Mouse (Mus musculus): Measurements from ENCODE around the gene Gm42742. TPM values are rescaled to one million over a fixed set of nuclear protein-coding genes. Genes with fewer than 3 reads are reported as not detected.

The Gm42742 gene
- polyA plus RNA-seq, 1 experiment from 2014 or later, result 66.2 TPM

DNA sequence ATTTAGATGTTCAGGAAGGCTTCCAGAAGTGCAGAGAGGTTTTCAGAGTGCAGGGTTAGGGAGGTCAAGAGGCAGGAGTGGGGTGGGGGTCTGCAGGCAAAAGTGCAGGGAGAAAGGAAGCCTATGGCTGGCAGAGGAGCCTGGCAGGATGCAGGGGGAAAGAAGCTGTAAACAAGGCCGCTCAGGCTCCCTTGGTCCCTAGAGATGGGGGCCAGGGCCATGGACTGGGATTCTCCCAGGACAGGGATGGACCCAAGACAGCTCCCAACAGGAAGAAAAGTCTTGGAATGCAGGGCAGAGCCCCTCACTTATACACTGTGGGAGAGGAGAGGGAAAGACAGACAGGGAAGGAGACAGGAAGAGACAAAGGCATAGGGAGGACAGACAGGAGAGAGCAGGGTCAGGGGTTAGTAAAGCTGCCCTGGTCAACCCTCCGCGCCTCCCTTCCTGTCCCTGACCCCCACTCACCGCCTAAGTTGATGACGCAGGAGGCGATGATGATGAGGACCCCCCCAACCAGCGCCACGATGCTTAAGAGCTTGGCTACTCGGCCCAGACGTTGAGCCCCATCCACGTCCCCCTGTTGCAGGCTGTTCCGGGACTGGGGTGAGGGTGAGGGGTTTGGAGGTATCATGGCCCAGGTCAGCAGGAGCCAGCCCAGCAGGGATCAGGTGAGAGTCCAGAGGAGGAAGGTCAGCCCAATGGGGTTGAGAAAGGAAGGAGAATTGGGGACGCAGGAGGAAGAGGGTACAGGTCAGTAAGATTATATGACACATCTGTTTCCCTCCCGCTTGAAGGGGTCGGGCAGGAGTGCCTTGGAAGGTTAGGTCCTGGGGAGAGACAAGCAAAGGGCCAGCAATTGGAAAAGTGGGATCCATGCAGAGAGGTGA, 2.2 kb downstream of the Gm42742 start:
- H3K9me3 ChIP-seq, result no peaks in the 10 kb centered on the region
- no peak overlapping the region for H3K4me3 ChIP-seq
- H3K4me1 ChIP-seq, result peaks cover 81% of the 10 kb centered on the region
- peak overlapping the region; percentile 22; the same call in 1 of the 2 replicates for H3K4me2 ChIP-seq (replicated peaks)
- H3K9ac ChIP-seq, result peak overlapping the region; percentile 36; the same call in 1 of the 2 replicates
- WGBS, result 88% methylated on average over 15 of the region's 15 CpGs
- H3K27ac ChIP-seq, result no peak overlapping the region
- H3K36me3 ChIP-seq, result peaks cover 36% of the 10 kb centered on the region
- H3K27me3 ChIP-seq (replicated peaks), result no peaks in the 10 kb centered on the region
- ATAC-seq (ENCODE audit: low FRiP score, low read depth), result no peak

DNA sequence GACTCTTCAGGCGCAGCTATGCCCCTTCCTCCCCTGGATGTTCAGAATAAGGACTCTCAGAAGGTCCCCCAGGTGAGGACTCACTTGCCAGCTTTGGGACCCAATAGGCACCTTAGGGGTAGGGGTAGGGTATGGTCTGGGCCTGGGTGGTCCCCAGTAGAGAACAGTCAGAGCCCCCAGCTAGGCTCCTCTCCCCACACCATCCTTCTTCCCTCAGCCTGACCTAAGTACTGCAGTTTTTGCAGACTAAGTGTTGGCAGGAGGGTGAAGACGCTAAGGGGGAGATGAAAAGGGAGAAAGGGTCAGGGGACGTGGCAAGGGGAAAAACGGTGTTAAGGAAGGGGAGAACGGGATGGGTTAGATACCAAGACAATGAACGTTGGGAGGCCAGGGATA, 2.9 kb downstream of the Gm42742 start:
- Histone ChIP-seq H3K4me3 (no peak overlapping the region), H3K4me1 (peaks cover 74% of the 10 kb centered on the region)
- no peak for ATAC-seq (ENCODE audit: low FRiP score, low read depth)

DNA sequence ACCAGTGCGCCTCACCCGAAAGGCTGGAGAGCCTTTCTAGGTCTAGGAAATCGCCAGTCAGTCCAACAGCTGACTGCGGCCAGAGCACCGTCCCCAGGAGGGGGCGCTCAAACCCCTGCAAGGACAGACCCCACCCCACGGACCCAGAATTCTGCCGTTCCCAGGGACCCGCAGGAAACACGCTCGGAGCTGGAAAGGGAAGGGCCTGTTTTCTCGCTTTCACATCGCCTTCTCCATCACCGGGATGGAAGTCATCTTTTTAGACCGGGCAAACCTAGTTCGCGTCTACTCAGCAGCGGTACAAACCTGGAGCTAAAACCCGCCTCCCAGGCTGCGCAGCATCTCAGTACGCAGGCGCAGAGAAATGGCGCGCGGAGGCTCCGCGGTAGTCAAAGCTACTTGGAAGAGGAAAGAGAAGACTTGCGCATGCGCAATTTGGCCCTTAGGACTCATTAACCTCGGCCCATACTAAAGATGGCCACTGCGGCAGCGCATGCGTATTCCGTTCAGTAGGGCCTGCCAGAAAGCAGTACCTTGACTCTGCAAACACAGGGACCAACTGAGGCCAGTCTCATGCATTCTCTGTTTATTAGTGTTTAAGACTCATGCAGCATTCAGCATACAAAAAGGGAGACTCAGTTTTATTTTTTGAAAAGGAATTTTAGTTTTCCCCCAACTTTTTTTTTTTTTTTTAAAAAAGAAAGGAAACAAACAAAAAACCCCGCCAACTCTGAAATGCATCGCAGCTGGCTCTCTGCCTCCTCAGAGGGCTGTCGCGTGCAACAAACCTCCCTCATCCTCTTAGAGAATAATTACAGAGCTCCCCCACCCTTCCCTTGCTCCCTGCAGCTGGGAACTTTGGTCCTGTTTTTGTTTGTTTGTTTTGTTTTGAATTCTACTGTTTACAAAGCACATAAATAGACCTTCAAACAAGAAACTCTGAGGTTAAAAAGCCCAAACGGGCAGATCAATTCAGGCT, 3.6 kb downstream of the Gm42742 start, which contains the start of gene Pagr1a:
Gene Pagr1a, minus strand, starts transcription at position 382 of the 979 bp plus-strand sequence.
- Histone ChIP-seq H3K9ac (peak within 1 kb of the TSS; percentile 80), H3K4me1 (peaks cover 67% of the 10 kb centered on the region), H3K4me3 (peak within 1 kb of the TSS; percentile 61), H3K27me3 (replicated peaks) (no peaks in the 10 kb centered on the region), H3K4me2 (replicated peaks) (peak within 1 kb of the TSS; percentile 94), H3K27ac (peak within 1 kb of the TSS; percentile 86), H3K9me3 (no peaks in the 10 kb centered on the region), H3K36me3 (peaks cover 31% of the 10 kb centered on the region)
- 4% methylated on average over 39 of the region's 39 CpGs for WGBS
- peak; percentile 78 for ATAC-seq (ENCODE audit: low FRiP score, low read depth)

More for the DNA sequence above, 2.9 kb downstream of the Gm42742 start:
- Histone ChIP-seq H3K9me3 (no peaks in the 10 kb centered on the region), H3K36me3 (peaks cover 36% of the 10 kb centered on the region), H3K9ac (no peak overlapping the region), H3K4me2 (replicated peaks) (peak overlapping the region; percentile 22; the same call in 1 of the 2 replicates), H3K27ac (no peak overlapping the region), H3K27me3 (replicated peaks) (no peaks in the 10 kb centered on the region)
- WGBS, result 67% methylated on average over 6 of the region's 6 CpGs

DNA sequence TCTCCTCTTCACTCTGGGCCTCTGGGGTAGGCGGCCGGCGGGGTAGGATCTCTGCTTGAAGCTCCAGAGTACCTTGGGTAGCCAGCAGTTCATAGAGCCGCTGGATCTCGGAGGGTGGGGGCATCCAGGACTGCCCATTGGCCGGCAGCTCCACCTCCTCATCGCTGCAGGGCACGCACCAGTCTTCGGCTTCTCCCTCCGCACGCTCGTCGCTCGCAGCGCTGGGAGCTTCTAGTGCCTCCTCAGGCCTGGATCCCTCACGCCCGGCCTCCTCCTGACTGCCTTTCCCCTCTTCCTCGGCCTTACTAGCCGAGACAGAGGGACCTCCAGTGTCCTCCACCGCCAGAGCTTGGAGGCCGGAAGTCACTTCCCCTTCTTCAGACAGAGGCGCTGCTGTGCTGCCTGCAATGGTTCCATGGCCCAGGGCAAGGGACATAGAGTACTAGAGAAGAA, 4.4 kb downstream of the Gm42742 start:
- peak overlapping the region; percentile 80 for H3K9ac ChIP-seq
- H3K9me3 ChIP-seq, result no peaks in the 10 kb centered on the region
- peak overlapping the region; percentile 94 for H3K4me2 ChIP-seq (replicated peaks)
- H3K4me1 ChIP-seq, result peaks cover 60% of the 10 kb centered on the region
- peak; percentile 59 for ATAC-seq (ENCODE audit: low FRiP score, low read depth)
- H3K27me3 ChIP-seq (replicated peaks), result no peaks in the 10 kb centered on the region
- peaks cover 27% of the 10 kb centered on the region for H3K36me3 ChIP-seq
- peak overlapping the region; percentile 86 for H3K27ac ChIP-seq
- WGBS, result under 1% methylated on average over 22 of the region's 22 CpGs
- H3K4me3 ChIP-seq, result peak overlapping the region; percentile 61

DNA sequence TGATC, 4.6 kb downstream of the Gm42742 start, which contains the start of gene Pagr1b:
Gene Pagr1b, minus strand, starts transcription at position 4 of the 5 bp plus-strand sequence.
- Histone ChIP-seq H3K27ac (peak within 1 kb of the TSS; percentile 86), H3K4me3 (peak within 1 kb of the TSS; percentile 61), H3K9ac (peak within 1 kb of the TSS; percentile 80), H3K4me2 (replicated peaks) (peak within 1 kb of the TSS; percentile 94), H3K27me3 (replicated peaks) (no peaks in the 10 kb centered on the region), H3K36me3 (peaks cover 27% of the 10 kb centered on the region), H3K9me3 (no peaks in the 10 kb centered on the region), H3K4me1 (peaks cover 58% of the 10 kb centered on the region)
- no peak for ATAC-seq (ENCODE audit: low FRiP score, low read depth)

DNA sequence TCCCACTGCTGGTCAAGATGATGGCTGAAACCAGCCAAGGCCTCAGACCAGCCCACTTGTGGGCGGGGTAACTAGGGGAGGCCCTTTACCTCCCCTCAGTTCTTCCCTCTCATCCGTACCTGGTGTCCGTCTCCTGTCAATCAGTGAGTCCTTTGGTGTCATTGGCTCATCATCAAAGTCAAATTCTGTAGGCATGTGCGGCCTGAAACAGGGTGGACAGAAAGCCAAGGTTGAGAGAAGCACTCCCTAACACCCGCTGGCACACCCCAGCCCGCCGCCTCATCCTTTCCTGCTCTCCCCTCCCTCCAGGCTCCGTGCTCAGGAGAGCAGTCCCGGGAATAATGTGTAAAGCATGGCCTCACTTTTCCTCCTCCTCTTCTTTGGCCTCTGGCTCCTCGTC, 4.8 kb downstream of the Gm42742 start:
- 0 out of 2 replicates have a peak, but pooled peaks have one; percentile 3 for ATAC-seq (ENCODE audit: low FRiP score, low read depth)

DNA sequence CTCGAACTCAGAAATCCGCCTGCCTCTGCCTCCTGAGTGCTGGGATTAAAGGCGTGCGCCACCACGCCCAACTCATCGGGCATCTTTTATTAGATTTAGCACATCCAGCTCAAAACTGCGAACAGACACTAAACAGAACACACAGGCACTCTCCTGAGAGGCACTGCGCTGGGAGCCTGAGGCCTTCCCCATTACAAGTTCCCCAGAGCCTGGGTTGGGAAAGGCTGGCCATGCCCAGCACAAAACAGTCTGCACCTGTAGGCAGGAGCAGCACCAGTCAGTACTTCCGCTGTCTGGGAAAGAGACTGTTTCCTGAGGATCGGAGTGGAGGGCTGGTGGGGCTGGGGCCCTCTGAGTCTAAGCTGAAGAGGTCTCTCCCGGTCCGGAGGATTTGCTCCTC, 5.9 kb downstream of the Gm42742 start:
- Histone ChIP-seq H3K4me3 (no peak overlapping the region), H3K4me2 (replicated peaks) (peak overlapping the region; percentile 94; the same call in 1 of the 2 replicates), H3K4me1 (peaks cover 45% of the 10 kb centered on the region), H3K27me3 (replicated peaks) (no peaks in the 10 kb centered on the region), H3K9me3 (no peaks in the 10 kb centered on the region), H3K27ac (no peak overlapping the region), H3K9ac (no peak overlapping the region), H3K36me3 (peaks cover 27% of the 10 kb centered on the region)
- ATAC-seq (ENCODE audit: low FRiP score, low read depth), result no peak
- WGBS, result 98% methylated on average over 12 of the region's 12 CpGs

More for the DNA sequence above, 4.8 kb downstream of the Gm42742 start:
- peaks cover 27% of the 10 kb centered on the region for H3K36me3 ChIP-seq
- no peaks in the 10 kb centered on the region for H3K9me3 ChIP-seq
- peaks cover 56% of the 10 kb centered on the region for H3K4me1 ChIP-seq
- no peaks in the 10 kb centered on the region for H3K27me3 ChIP-seq (replicated peaks)
- H3K4me2 ChIP-seq (replicated peaks), result peak overlapping the region; percentile 94
- WGBS, result 1% methylated on average over 10 of the region's 10 CpGs
- H3K4me3 ChIP-seq, result peak overlapping the region; percentile 61
- H3K27ac ChIP-seq, result peak overlapping the region; percentile 86
- peak overlapping the region; percentile 80 for H3K9ac ChIP-seq

DNA sequence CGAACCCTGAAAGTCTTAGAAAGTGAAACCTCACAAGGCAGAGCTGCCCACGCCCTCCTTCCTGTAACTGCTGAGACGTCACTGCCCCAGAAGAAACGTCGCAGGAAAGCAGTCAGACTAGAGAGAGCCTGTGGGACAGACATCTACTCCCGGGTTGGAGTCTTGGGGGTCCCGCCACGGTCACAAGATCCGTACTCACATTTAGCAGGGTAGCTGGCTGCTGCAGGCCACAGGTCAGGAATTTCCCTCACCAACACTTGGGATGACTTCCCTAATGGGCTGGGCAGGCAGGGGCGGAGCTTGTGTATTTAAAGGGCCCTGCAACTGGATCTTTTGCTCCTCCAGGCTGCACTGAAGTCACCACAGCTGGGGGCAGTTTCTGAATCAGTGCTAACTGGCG, 6.6 kb downstream of the Gm42742 start, which contains the start of gene Mvp:
Gene Mvp, minus strand, starts transcription at position 302 of the 400 bp plus-strand sequence.
- Histone ChIP-seq H3K4me1 (peaks cover 41% of the 10 kb centered on the region), H3K4me3 (0 out of 2 replicates have a peak within 1 kb of the TSS, but pooled peaks have one; percentile 10), H3K9ac (0 out of 2 replicates have a peak within 1 kb of the TSS, but pooled peaks have one; percentile 3), H3K4me2 (replicated peaks) (peak within 1 kb of the TSS; percentile 94), H3K27me3 (replicated peaks) (no peaks in the 10 kb centered on the region), H3K36me3 (peaks cover 27% of the 10 kb centered on the region), H3K27ac (no peak within 1 kb of the TSS), H3K9me3 (no peaks in the 10 kb centered on the region)
- WGBS, result 69% methylated on average over 11 of the region's 11 CpGs
- ATAC-seq (ENCODE audit: low FRiP score, low read depth), result no peak

DNA sequence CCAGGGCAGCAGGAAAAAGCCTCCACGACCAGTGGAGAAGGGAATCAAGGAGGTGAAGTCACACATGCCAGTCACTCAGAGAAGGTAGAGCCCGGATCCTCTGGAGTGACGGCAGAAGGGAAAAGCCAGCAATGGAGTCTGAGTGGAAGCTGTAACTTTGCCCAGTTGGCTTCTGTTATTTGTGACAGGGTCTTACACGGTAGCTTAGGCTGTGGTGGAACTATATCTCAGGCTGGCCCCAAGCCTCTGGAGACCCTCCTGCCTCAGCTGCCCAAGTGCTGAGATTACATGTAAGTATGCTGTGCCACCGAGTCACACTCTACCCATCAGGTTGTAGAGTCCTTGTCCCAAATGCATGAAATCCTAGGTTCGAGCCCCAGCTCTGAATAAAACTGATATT, 7.5 kb downstream of the Gm42742 start:
- H3K4me3 ChIP-seq, result no peak overlapping the region
- H3K4me1 ChIP-seq, result peaks cover 38% of the 10 kb centered on the region

DNA sequence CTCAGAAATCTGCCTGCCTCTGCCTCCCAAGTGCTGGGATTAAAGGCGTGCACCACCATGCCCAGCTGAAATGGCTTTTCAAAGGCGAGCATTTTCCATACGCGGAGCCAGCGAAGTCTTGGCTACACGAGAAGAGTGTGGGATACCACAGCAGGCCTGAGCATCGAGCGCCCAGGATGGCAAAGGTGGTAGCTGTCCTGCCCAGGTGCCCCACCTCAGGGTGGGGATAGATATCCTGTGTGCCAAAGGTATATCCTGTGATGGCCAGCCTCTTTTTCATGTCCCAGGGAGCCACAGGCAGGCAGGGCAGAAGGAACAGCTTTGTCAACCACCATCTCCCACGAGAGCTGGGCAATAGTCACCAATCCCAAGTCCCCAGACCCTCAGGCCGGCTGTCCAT, 8.1 kb downstream of the Gm42742 start:
- no peaks in the 10 kb centered on the region for H3K9me3 ChIP-seq
- H3K4me1 ChIP-seq, result peaks cover 33% of the 10 kb centered on the region
- no peak overlapping the region for H3K9ac ChIP-seq
- ATAC-seq (ENCODE audit: low FRiP score, low read depth), result no peak
- H3K36me3 ChIP-seq, result peaks cover 27% of the 10 kb centered on the region
- no peak overlapping the region for H3K4me3 ChIP-seq
- 96% methylated on average over 10 of the region's 10 CpGs for WGBS
- no peak overlapping the region for H3K27ac ChIP-seq
- no peak overlapping the region for H3K4me2 ChIP-seq (replicated peaks)
- no peaks in the 10 kb centered on the region for H3K27me3 ChIP-seq (replicated peaks)

More for the DNA sequence above, 7.5 kb downstream of the Gm42742 start:
- WGBS, result 98% methylated on average over 6 of the region's 6 CpGs
- no peak for ATAC-seq (ENCODE audit: low FRiP score, low read depth)
- no peak overlapping the region; the same call in 1 of the 2 replicates for H3K4me2 ChIP-seq (replicated peaks)
- H3K27me3 ChIP-seq (replicated peaks), result no peaks in the 10 kb centered on the region
- peaks cover 27% of the 10 kb centered on the region for H3K36me3 ChIP-seq
- no peak overlapping the region for H3K27ac ChIP-seq
- H3K9me3 ChIP-seq, result no peaks in the 10 kb centered on the region
- H3K9ac ChIP-seq, result 0 out of 2 replicates have a peak overlapping the region, but pooled peaks have one; percentile 1

DNA sequence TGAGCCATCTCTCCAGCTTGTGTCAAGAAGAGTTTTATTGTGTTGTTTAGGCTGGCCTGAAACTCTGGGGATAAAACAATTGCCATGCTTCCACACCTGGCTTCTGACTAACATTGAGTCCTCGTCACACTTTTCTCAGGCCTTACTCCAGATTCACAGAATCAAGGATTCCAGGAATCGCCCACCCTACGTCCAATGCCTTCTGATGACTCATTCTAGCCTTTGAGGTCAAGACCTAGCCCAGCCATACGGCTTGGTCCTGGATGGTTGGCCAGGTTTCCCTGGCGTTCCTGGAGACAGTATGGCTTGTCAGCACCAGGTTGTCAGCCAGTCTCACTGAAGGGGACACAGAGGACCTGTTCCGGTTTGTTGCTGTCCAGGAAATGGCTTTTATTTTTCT, 8.5 kb downstream of the Gm42742 start:
- Histone ChIP-seq H3K9ac (no peak overlapping the region), H3K27me3 (replicated peaks) (no peaks in the 10 kb centered on the region), H3K9me3 (no peaks in the 10 kb centered on the region), H3K4me2 (replicated peaks) (no peak overlapping the region), H3K4me3 (no peak overlapping the region), H3K4me1 (peaks cover 30% of the 10 kb centered on the region), H3K36me3 (peaks cover 27% of the 10 kb centered on the region), H3K27ac (no peak overlapping the region)
- no peak for ATAC-seq (ENCODE audit: low FRiP score, low read depth)
- 93% methylated on average over 6 of the region's 6 CpGs for WGBS

DNA sequence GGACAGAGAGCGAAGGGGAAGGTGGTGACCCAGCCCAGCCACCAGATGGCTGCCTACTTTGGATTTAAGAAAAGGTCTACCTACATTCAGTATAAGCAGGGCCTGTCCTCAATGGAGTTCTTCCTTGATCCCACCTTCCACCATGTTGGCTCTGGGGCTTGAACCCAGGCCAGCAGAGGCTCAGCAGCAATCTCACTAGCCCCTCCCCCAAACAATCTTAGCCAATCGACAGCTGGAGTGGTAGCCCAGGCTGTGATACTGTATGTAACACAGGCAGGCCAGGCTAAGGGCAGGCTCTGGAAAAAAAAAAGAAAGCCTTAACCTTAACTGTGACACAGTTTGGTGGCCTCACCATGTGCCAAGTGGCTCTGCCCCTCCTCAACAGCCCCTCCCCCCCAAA, 9.2 kb downstream of the Gm42742 start:
- H3K27me3 ChIP-seq (replicated peaks), result no peaks in the 10 kb centered on the region
- ATAC-seq (ENCODE audit: low FRiP score, low read depth), result no peak
- H3K9ac ChIP-seq, result no peak overlapping the region
- no peak overlapping the region for H3K27ac ChIP-seq
- H3K4me1 ChIP-seq, result peaks cover 30% of the 10 kb centered on the region
- H3K4me2 ChIP-seq (replicated peaks), result no peak overlapping the region
- WGBS, result 72% methylated on average over 2 of the region's 2 CpGs
- H3K9me3 ChIP-seq, result no peaks in the 10 kb centered on the region
- peaks cover 27% of the 10 kb centered on the region for H3K36me3 ChIP-seq
- H3K4me3 ChIP-seq, result no peak overlapping the region
